28 mouse cellular contexts compared by ENCODE assay signal in genomic region chr9:37905555-37905954, GRCm38 (mm10). TPM values are rescaled to one million over a fixed set of nuclear protein-coding genes. Genes with fewer than 3 reads are reported as not detected.
A peak's percentile ranks its signal among the peaks of the same experiment; 100 is the strongest.
DNase-seq lines count a peak whose midpoint lies in the region; ATAC-seq lines count a peak whose summit lies in the region.
"Had no signal": no experiment of that assay in that cellular context is flagged by ENCODE, and none has a peak within 500 bp of the region (broad histone marks: within the 10 kb centered on the region; RNA-seq: fewer than 3 reads in every experiment).

No protein-coding gene starts in this region.

- no peak for DNase-seq in frontal cortex, postnatal 25 days (ENCODE audit: low spot score in 2 of 2)
- DNase-seq in left cerebral cortex, adult 11 months (ENCODE audit: low spot score): peak; percentile 11
- no peak for DNase-seq in left cerebral cortex, postnatal 36 days (ENCODE audit: low spot score in 2 of 2)
- peak; percentile 35 for DNase-seq in right cerebral cortex, adult 18-20 months
- DNase-seq in right cerebral cortex, postnatal 14 days: no peak
- DNase-seq in c-Kit-positive CD71-positive TER-119-positive erythroid progenitor cells, embryonic 14.5 days (ENCODE audit: low spot score): no peak
- DNase-seq: adrenal gland, postnatal 10 days; adrenal gland, postnatal 36 days; B cell, adult 2 months; cerebellum, adult 11-12 months; cerebellum, adult 8-10 months; cerebellum, postnatal 10 days; cerebellum, postnatal 36 days; embryo, embryonic 11 days; gastrocnemius, postnatal 25 days; heart, adult 18-20 months; heart, postnatal 10 days; heart, postnatal 36 days had no signal

- intact Hi-C loops in left cerebral cortex, postnatal 36 days (cut with DNase I): loop anchor here (5.0 kb wide), 1 partner anchor 73 kb away; no protein-coding TSS in a partner anchor

- peak; percentile 92 for ATAC-seq in frontal cortex, adult (ENCODE audit: low TSS enrichment)
- ATAC-seq: forebrain, embryonic 13.5 days; forebrain, embryonic 16.5 days; hindbrain, postnatal 0 days; inflammation-experienced regulatory T-cells, adult 6 months; Patski had no signal

RNA-seq across cellular contexts. Expression of gene Olfr145, which starts 9.0 kb away (rescaled TPM):
- under 1 TPM in 1 of 2 experiments, not detected in 1; 0.07 TPM for total RNA-seq in left cerebral cortex, postnatal 36 days (2021)
- total RNA-seq: adrenal gland, adult 18-20 months; adrenal gland, postnatal 10 days; adrenal gland, postnatal 36 days; CH12.LX; gastrocnemius, adult 8-10 months; gastrocnemius, postnatal 25 days; heart, adult 18-20 months; heart, postnatal 10 days; heart, postnatal 36 days; hindbrain, postnatal 0 days had no signal

RNA-seq across cellular contexts. Expression of gene Olfr878, which starts 12.1 kb away (rescaled TPM):
- not detected for total RNA-seq in left cerebral cortex, postnatal 36 days (2021)
- total RNA-seq: adrenal gland, adult 18-20 months; adrenal gland, postnatal 10 days; adrenal gland, postnatal 36 days; CH12.LX; G1E; gastrocnemius, adult 8-10 months; gastrocnemius, postnatal 25 days; heart, adult 18-20 months; heart, postnatal 10 days; heart, postnatal 36 days; hindbrain, postnatal 0 days had no signal

RNA-seq across cellular contexts. Expression of gene Olfr877, which starts 51.5 kb away (rescaled TPM):
- under 1 TPM; 0.15 to 0.43 TPM for total RNA-seq in left cerebral cortex, postnatal 36 days (2021)
- total RNA-seq: adrenal gland, postnatal 10 days; CH12.LX; G1E; gastrocnemius, adult 8-10 months; gastrocnemius, postnatal 25 days; heart, adult 18-20 months; heart, postnatal 10 days; heart, postnatal 36 days; hindbrain, postnatal 0 days had no signal

Comparison
In these comparisons a context has a peak if more than half of its experiments do, and no peak if none do; other contexts are left out.
1. DNase-seq: peak in left cerebral cortex, adult 11 months (single experiment) and right cerebral cortex, adult 18-20 months (single experiment); none in frontal cortex, postnatal 25 days (0 of 2), left cerebral cortex, postnatal 36 days (0 of 2), right cerebral cortex, postnatal 14 days (single experiment) and c-Kit-positive CD71-positive TER-119-positive erythroid progenitor cells, embryonic 14.5 days (single experiment).